ENCODE assay signal across 7 mouse cellular contexts in genomic region chr2:152082456-152083285, GRCm38 (mm10). TPM values are rescaled to one million over a fixed set of nuclear protein-coding genes. Genes with fewer than 3 reads are reported as not detected.
A peak's percentile ranks its signal among the peaks of the same experiment; 100 is the strongest.
DNase-seq lines count a peak whose midpoint lies in the region; ATAC-seq and TF ChIP-seq lines count a peak whose summit lies in the region.

No protein-coding gene starts in this region.

- no peaks in the 10 kb centered on the region for H3K9me3 ChIP-seq in limb, embryonic 11.5 days (ENCODE audit: control insufficient read depth, low read length)
- no peaks in the 10 kb centered on the region for H3K9me3 ChIP-seq in limb, embryonic 10.5 days (replicated peaks)
- H3K9me3 ChIP-seq in forebrain, embryonic 10.5 days = no peaks in the 10 kb centered on the region
- no peaks in the 10 kb centered on the region for H3K9me3 ChIP-seq in hindbrain, postnatal 0 days (ENCODE audit: low read length)
- no peaks in the 10 kb centered on the region for H3K9me3 ChIP-seq in neural tube, embryonic 13.5 days

- H3K36me3 ChIP-seq in limb, embryonic 11.5 days (ENCODE audit: control insufficient read depth, insufficient read depth, low read length) = no peaks in the 10 kb centered on the region
- H3K36me3 ChIP-seq in limb, embryonic 10.5 days = no peaks in the 10 kb centered on the region
- no peaks in the 10 kb centered on the region for H3K36me3 ChIP-seq in forebrain, embryonic 10.5 days (replicated peaks)
- no peaks in the 10 kb centered on the region for H3K36me3 ChIP-seq in hindbrain, postnatal 0 days (ENCODE audit: insufficient read depth, low read length)
- H3K36me3 ChIP-seq in neural tube, embryonic 13.5 days = peaks cover 20% of the 10 kb centered on the region; the same call in 1 of the 2 replicates

- H3K27ac ChIP-seq in limb, embryonic 11.5 days (replicated peaks; ENCODE audit: low read depth, low read length) = no peak overlapping the region
- H3K27ac ChIP-seq in limb, embryonic 10.5 days = no peak overlapping the region
- H3K27ac ChIP-seq in forebrain, embryonic 10.5 days = peak overlapping the region; percentile 86
- peak overlapping the region; percentile 84 for H3K27ac ChIP-seq in hindbrain, postnatal 0 days
- peak overlapping the region; percentile 99 for H3K27ac ChIP-seq in neural tube, embryonic 13.5 days (replicated peaks)

- peaks cover 37% of the 10 kb centered on the region for H3K27me3 ChIP-seq in limb, embryonic 11.5 days (ENCODE audit: control insufficient read depth, insufficient read depth, low read length)
- H3K27me3 ChIP-seq in limb, embryonic 10.5 days (ENCODE audit: low read depth, poor library complexity, severe bottlenecking) = peaks cover 93% of the 10 kb centered on the region
- H3K27me3 ChIP-seq in forebrain, embryonic 10.5 days (ENCODE audit: poor library complexity, severe bottlenecking) = peaks cover 91% of the 10 kb centered on the region
- no peaks in the 10 kb centered on the region for H3K27me3 ChIP-seq in hindbrain, postnatal 0 days (ENCODE audit: insufficient read depth, low read length)
- no peaks in the 10 kb centered on the region for H3K27me3 ChIP-seq in neural tube, embryonic 13.5 days

- H3K4me3 ChIP-seq in limb, embryonic 11.5 days (ENCODE audit: low read depth, low read length) = no peak overlapping the region
- no peak overlapping the region for H3K4me3 ChIP-seq in limb, embryonic 10.5 days
- H3K4me3 ChIP-seq in forebrain, embryonic 10.5 days = peak overlapping the region; percentile 60
- H3K4me3 ChIP-seq in hindbrain, postnatal 0 days (ENCODE audit: low read length) = peak overlapping the region; percentile 73
- peak overlapping the region; percentile 94 for H3K4me3 ChIP-seq in neural tube, embryonic 13.5 days

- no peak overlapping the region for H3K9ac ChIP-seq in limb, embryonic 11.5 days (ENCODE audit: low read length)
- peak overlapping the region; percentile 86 for H3K9ac ChIP-seq in hindbrain, postnatal 0 days (replicated peaks; ENCODE audit: low read length)
- H3K9ac ChIP-seq in neural tube, embryonic 13.5 days = peak overlapping the region; percentile 99

- H3K4me1 ChIP-seq in limb, embryonic 11.5 days (ENCODE audit: control insufficient read depth, insufficient read depth, low read length) = peaks cover 12% of the 10 kb centered on the region
- peaks cover 23% of the 10 kb centered on the region for H3K4me1 ChIP-seq in limb, embryonic 10.5 days
- peaks cover 54% of the 10 kb centered on the region for H3K4me1 ChIP-seq in forebrain, embryonic 10.5 days
- H3K4me1 ChIP-seq in hindbrain, postnatal 0 days (ENCODE audit: insufficient read depth, low read length) = peaks cover 20% of the 10 kb centered on the region
- peaks cover 84% of the 10 kb centered on the region for H3K4me1 ChIP-seq in neural tube, embryonic 13.5 days (replicated peaks)

- DNase-seq in limb, embryonic 11.5 days (ENCODE audit: low spot score) = no peak
- DNase-seq in limb, embryonic 10.5 days (ENCODE audit: low spot score) = no peak
- no peak for DNase-seq in forebrain, embryonic 10.5 days (ENCODE audit: extremely low spot score, low spot score)
- DNase-seq in hindbrain, postnatal 0 days (ENCODE audit: low spot score) = no peak
- DNase-seq in natural killer cell, adult 2 months (ENCODE audit: low spot score in 2 of 2) = no peak
- DNase-seq in right cerebral cortex, postnatal 14 days = no peak

- H3K4me2 ChIP-seq in limb, embryonic 11.5 days (ENCODE audit: low read depth, severe bottlenecking) = no peak overlapping the region
- peak overlapping the region; percentile 85 for H3K4me2 ChIP-seq in hindbrain, postnatal 0 days (ENCODE audit: low read depth, low read length)
- H3K4me2 ChIP-seq in neural tube, embryonic 13.5 days = peak overlapping the region; percentile 95

- peak; percentile 22; the same call in 1 of the 2 replicates for ATAC-seq in limb, embryonic 11.5 days (ENCODE audit: insufficient number of reproducible peaks, low FRiP score, low TSS enrichment, low read depth)
- ATAC-seq in hindbrain, postnatal 0 days = no peak; the same call in 1 of the 2 replicates
- ATAC-seq in neural tube, embryonic 13.5 days (ENCODE audit: low read depth) = no peak

- no peak for TF ChIP-seq CTCF in hindbrain, postnatal 0 days (IDR thresholded peaks at IDR 0.05; ENCODE audit: low read depth)

- 16% methylated on average over 7 of the region's 7 CpGs for WGBS in limb, embryonic 11.5 days
- WGBS in limb, embryonic 10.5 days = 25% methylated on average over 7 of the region's 7 CpGs
- WGBS in forebrain, embryonic 10.5 days = 19% methylated on average over 7 of the region's 7 CpGs
- WGBS in hindbrain, postnatal 0 days = 21% methylated on average over 7 of the region's 7 CpGs
- WGBS in neural tube, embryonic 13.5 days = 10% methylated on average over 7 of the region's 7 CpGs

RNA-seq across cellular contexts. Expression of gene Scrt2, which starts 1.3 kb away (rescaled TPM):
- polyA plus RNA-seq in limb, embryonic 11.5 days (2014; fragmentation: Nextera tagmentation; extraction: Ambion mirVana) = 0.07 TPM in 1 of 2 replicates, not detected in the other
- polyA plus RNA-seq in limb, embryonic 10.5 days (2016; fragmentation: Nextera tagmentation; extraction: Ambion mirVana) = not detected in 2 replicates
- 1.1 and 2.4 TPM in 2 replicates for polyA plus RNA-seq in forebrain, embryonic 10.5 days (2016; fragmentation: Nextera tagmentation; extraction: Ambion mirVana)
- total RNA-seq in hindbrain, postnatal 0 days (2014; rRNA removed) = 13.3 and 18.4 TPM in 2 replicates
- 4.1 and 4.4 TPM in 2 replicates for polyA plus RNA-seq in hindbrain, postnatal 0 days (2015; fragmentation: Nextera tagmentation; extraction: Ambion mirVana)
- 30.0 and 30.2 TPM in 2 replicates for polyA plus RNA-seq in neural tube, embryonic 13.5 days (2015; fragmentation: Nextera tagmentation; extraction: Ambion mirVana)

RNA-seq across cellular contexts. Expression of gene Srxn1, which starts 22.6 kb away (rescaled TPM):
- polyA plus RNA-seq in limb, embryonic 11.5 days (2014; fragmentation: Nextera tagmentation; extraction: Ambion mirVana) = 8.2 and 8.9 TPM in 2 replicates
- 8.0 and 9.6 TPM in 2 replicates for polyA plus RNA-seq in limb, embryonic 10.5 days (2016; fragmentation: Nextera tagmentation; extraction: Ambion mirVana)
- 14.6 and 14.9 TPM in 2 replicates for polyA plus RNA-seq in forebrain, embryonic 10.5 days (2016; fragmentation: Nextera tagmentation; extraction: Ambion mirVana)
- total RNA-seq in hindbrain, postnatal 0 days (2014; rRNA removed) = 51.7 and 54.5 TPM in 2 replicates
- 26.4 and 26.8 TPM in 2 replicates for polyA plus RNA-seq in hindbrain, postnatal 0 days (2015; fragmentation: Nextera tagmentation; extraction: Ambion mirVana)
- polyA plus RNA-seq in neural tube, embryonic 13.5 days (2015; fragmentation: Nextera tagmentation; extraction: Ambion mirVana) = 19.0 TPM in 2 replicates

Comparison
In these comparisons a context has a peak if more than half of its experiments do, and no peak if none do; other contexts are left out.
1. H3K27ac ChIP-seq: peak in forebrain, embryonic 10.5 days (single experiment), hindbrain, postnatal 0 days (single experiment) and neural tube, embryonic 13.5 days (single experiment); none in limb, embryonic 11.5 days (single experiment) and limb, embryonic 10.5 days (single experiment).
2. H3K4me3 ChIP-seq: peak in forebrain, embryonic 10.5 days (single experiment), hindbrain, postnatal 0 days (single experiment) and neural tube, embryonic 13.5 days (single experiment); none in limb, embryonic 11.5 days (single experiment) and limb, embryonic 10.5 days (single experiment).